ENCODE assay signal across 8 mouse cellular contexts in the genomic region with DNA sequence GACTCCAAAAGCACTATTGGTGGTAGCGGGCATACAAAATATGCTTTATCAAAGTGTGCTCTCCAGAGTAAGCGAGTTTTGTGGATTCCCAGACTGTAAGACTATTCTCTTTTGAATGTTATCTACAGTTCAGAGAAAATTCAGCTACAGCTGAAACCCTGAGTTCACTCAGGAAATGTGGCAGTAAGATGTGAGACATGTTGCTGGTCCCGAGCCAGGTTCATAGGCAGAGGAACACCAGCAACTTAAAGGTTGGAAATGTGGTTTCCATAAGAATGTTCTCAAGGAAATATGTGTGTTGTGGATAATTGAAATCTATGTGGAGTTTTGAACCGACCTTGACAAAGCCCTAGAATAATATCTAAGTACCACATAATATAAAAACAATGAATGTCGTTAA.
"Had no signal": no experiment of that assay in that cellular context is flagged by ENCODE, and none has a peak within 500 bp of the region (broad histone marks: within the 10 kb centered on the region; RNA-seq: fewer than 3 reads in every experiment).

No protein-coding gene starts in this region.

- DNase-seq: kidney, postnatal 25 days; layer of hippocampus, adult 9-11 months; left cerebral cortex, postnatal 4 days; retina, postnatal 1 day; right cerebral cortex, postnatal 4 days; spleen, adult 18-20 months; thymus, adult 18-20 months; thymus, postnatal 14 days had no signal
